Mouse (Mus musculus): ENCODE data around the gene Tmem165.

GRCm38 (mm10) chr5:76176841-76177240 is 6.8 kb upstream of the Tmem165 start:
- TF ChIP-seq GATA1 (IDR thresholded peaks at IDR 0.05; ENCODE audit: borderline replicate concordance, low read length) (no peak), FLI1 (IDR thresholded peaks at IDR 0.05; ENCODE audit: low read length) (no peak)

Data from megakaryocyte, embryonic 14.5 days (primary cell).